Mouse (Mus musculus) kidney, embryonic 14.5 days (tissue): Measurements from ENCODE around the gene Zfhx3. TPM values are rescaled to one million over a fixed set of nuclear protein-coding genes. Genes with fewer than 3 reads are reported as not detected.

Experiments used
- ATAC-seq: fragments of 200-750 bp; cut with Nextera tagmentation; 2 replicates; pipeline ENCODE4 v1.8.0; 2017; ENCODE audit warnings: moderate number of reproducible peaks, mild to moderate bottlenecking, moderate TSS enrichment, moderate library complexity; ENCODE audit not compliant: low FRiP score, low TSS enrichment
- H3K27ac ChIP-seq: fragments of 300-500 bp; sonication (generic); 2 replicates; pipeline ENCODE4 v1.5.1; 2014; ENCODE audit warnings: low read depth, mild to moderate bottlenecking, low read length, moderate library complexity, mixed read lengths
- H3K27me3 ChIP-seq: fragments of 300-500 bp; sonication (generic); 2 replicates; pipeline ENCODE4 v1.6.1; 2014; ENCODE audit warnings: mild to moderate bottlenecking, low read length; ENCODE audit not compliant: control insufficient read depth, insufficient read depth
- H3K36me3 ChIP-seq: fragments of 300-500 bp; sonication (generic); 2 replicates; pipeline ENCODE4 v1.6.1; 2014; ENCODE audit warnings: low read length, mixed read lengths; ENCODE audit not compliant: control insufficient read depth, insufficient read depth
- H3K4me1 ChIP-seq: fragments of 300-500 bp; sonication (generic); 2 replicates; pipeline ENCODE4 v1.6.1; 2014; ENCODE audit warnings: low read length, mixed read lengths; ENCODE audit not compliant: control insufficient read depth, insufficient read depth
- H3K4me2 ChIP-seq: fragments of 300-500 bp; sonication (generic); replicated peaks from 2 replicates; pipeline ENCODE4 v1.6.1; 2014; ENCODE audit warnings: low read depth, mild to moderate bottlenecking, low read length
- H3K4me3 ChIP-seq: fragments of 300-500 bp; sonication (generic); 2 replicates; pipeline ENCODE4 v1.5.1; 2014; ENCODE audit warnings: mild to moderate bottlenecking, low read length
- H3K9ac ChIP-seq: fragments of 300-500 bp; sonication (generic); 2 replicates; pipeline ENCODE4 v1.6.1; 2014; ENCODE audit warnings: low read depth, mild to moderate bottlenecking, low read length, moderate library complexity
- H3K9me3 ChIP-seq: fragments of 300-500 bp; sonication (generic); 2 replicates; pipeline ENCODE4 v1.6.1; 2016; ENCODE audit warnings: low read length; ENCODE audit not compliant: control insufficient read depth
- WGBS: fragments of 180-500 bp; shearing (Covaris S2); extraction: QIAGEN DNeasy Blood & Tissue Kit; methylation state at CpG from one replicate; pipeline ENCODE4 v1.1.7; 2014; 5-methylcytosine and 5-hydroxymethylcytosine counted together
- polyA plus RNA-seq: library from polyadenylated mRNA; unstranded; fragments of >200 nt; fragmentation: Nextera tagmentation; extraction: Ambion mirVana; gene quantifications from 2 replicates; pipeline ENCODE4 v1.2.1, GENCODE M21; 2014

The Zfhx3 gene
- polyA plus RNA-seq, 1 experiment from 2014 or later, result 11.7 TPM

- Histone ChIP-seq H3K4me3 (no peak overlapping the region), H3K9me3 (no peaks in the 10 kb centered on the region), H3K9ac (no peak overlapping the region), H3K4me2 (no peak overlapping the region), H3K4me1 (no peaks in the 10 kb centered on the region), H3K27me3 (no peaks in the 10 kb centered on the region), H3K36me3 (no peaks in the 10 kb centered on the region), H3K27ac (no peak overlapping the region)
- WGBS, result 91% methylated on average over 4 of the region's 4 CpGs
- no peak for ATAC-seq
Observed at GRCm38 (mm10) chr8:108522050-108522449, 579.6 kb downstream of the Zfhx3 start.

GRCm38 (mm10) chr8:108529421-108529820 is 587.0 kb downstream of the Zfhx3 start:
- ATAC-seq, result no peak
- Histone ChIP-seq H3K36me3 (no peaks in the 10 kb centered on the region), H3K4me2 (no peak overlapping the region), H3K27me3 (no peaks in the 10 kb centered on the region), H3K4me1 (no peaks in the 10 kb centered on the region), H3K9ac (no peak overlapping the region), H3K4me3 (no peak overlapping the region), H3K27ac (no peak overlapping the region), H3K9me3 (no peaks in the 10 kb centered on the region)
- 91% methylated on average over 7 of the region's 7 CpGs for WGBS

GRCm38 (mm10) chr8:108535121-108535876 is 592.9 kb downstream of the Zfhx3 start:
- Histone ChIP-seq H3K4me2 (no peak overlapping the region), H3K4me3 (no peak overlapping the region), H3K9me3 (no peaks in the 10 kb centered on the region), H3K27ac (no peak overlapping the region), H3K4me1 (no peaks in the 10 kb centered on the region), H3K36me3 (no peaks in the 10 kb centered on the region), H3K9ac (no peak overlapping the region), H3K27me3 (no peaks in the 10 kb centered on the region)
- 87% methylated on average over 16 of the region's 16 CpGs for WGBS
- ATAC-seq, result no peak

GRCm38 (mm10) chr8:108536186-108536585 is 593.7 kb downstream of the Zfhx3 start:
- no peak overlapping the region for H3K4me2 ChIP-seq
- no peak overlapping the region for H3K27ac ChIP-seq
- H3K4me1 ChIP-seq, result no peaks in the 10 kb centered on the region
- no peak for ATAC-seq
- no peaks in the 10 kb centered on the region for H3K27me3 ChIP-seq
- no peak overlapping the region for H3K4me3 ChIP-seq
- no peak overlapping the region for H3K9ac ChIP-seq
- H3K36me3 ChIP-seq, result no peaks in the 10 kb centered on the region
- WGBS, result 86% methylated on average over 7 of the region's 7 CpGs
- H3K9me3 ChIP-seq, result no peaks in the 10 kb centered on the region

GRCm38 (mm10) chr8:108536911-108537351 is 594.5 kb downstream of the Zfhx3 start:
- Histone ChIP-seq H3K4me2 (no peak overlapping the region), H3K4me1 (no peaks in the 10 kb centered on the region), H3K4me3 (no peak overlapping the region), H3K9ac (no peak overlapping the region), H3K27ac (no peak overlapping the region), H3K9me3 (no peaks in the 10 kb centered on the region), H3K36me3 (no peaks in the 10 kb centered on the region), H3K27me3 (no peaks in the 10 kb centered on the region)
- ATAC-seq, result no peak
- WGBS, result 79% methylated on average over 15 of the region's 15 CpGs

GRCm38 (mm10) chr8:108537686-108538551 is 595.5 kb downstream of the Zfhx3 start:
- no peak overlapping the region for H3K9ac ChIP-seq
- no peak overlapping the region for H3K4me3 ChIP-seq
- no peak for ATAC-seq
- no peak overlapping the region for H3K27ac ChIP-seq
- H3K36me3 ChIP-seq, result no peaks in the 10 kb centered on the region
- H3K9me3 ChIP-seq, result no peaks in the 10 kb centered on the region
- H3K4me1 ChIP-seq, result no peaks in the 10 kb centered on the region
- WGBS, result 87% methylated on average over 25 of the region's 25 CpGs
- H3K27me3 ChIP-seq, result no peaks in the 10 kb centered on the region
- H3K4me2 ChIP-seq, result no peak overlapping the region

GRCm38 (mm10) chr8:108538929-108539555 is 596.6 kb downstream of the Zfhx3 start:
- Histone ChIP-seq H3K36me3 (no peaks in the 10 kb centered on the region), H3K27ac (no peak overlapping the region), H3K9me3 (no peaks in the 10 kb centered on the region), H3K4me1 (no peaks in the 10 kb centered on the region), H3K4me2 (no peak overlapping the region), H3K27me3 (no peaks in the 10 kb centered on the region), H3K9ac (no peak overlapping the region), H3K4me3 (no peak overlapping the region)
- 51% methylated on average over 8 of the region's 8 CpGs for WGBS
- no peak for ATAC-seq

GRCm38 (mm10) chr8:108552518-108552917 is 610.1 kb downstream of the Zfhx3 start:
- no peaks in the 10 kb centered on the region for H3K36me3 ChIP-seq
- ATAC-seq, result no peak
- no peak overlapping the region for H3K4me3 ChIP-seq
- H3K27ac ChIP-seq, result no peak overlapping the region
- 0 out of 2 replicates have a peak, but pooled peaks cover 3% of the 10 kb centered on the region for H3K4me1 ChIP-seq
- H3K9ac ChIP-seq, result no peak overlapping the region
- H3K27me3 ChIP-seq, result 0 out of 2 replicates have a peak, but pooled peaks cover 3% of the 10 kb centered on the region
- H3K4me2 ChIP-seq, result no peak overlapping the region
- 56% methylated on average over 8 of the region's 8 CpGs for WGBS
- H3K9me3 ChIP-seq, result no peaks in the 10 kb centered on the region
